ENCODE assay signal across 11 mouse cellular contexts in genomic region chr17:6835333-6835916, GRCm38 (mm10). TPM values are rescaled to one million over a fixed set of nuclear protein-coding genes. Genes with fewer than 3 reads are reported as not detected.
DNase-seq lines count a peak whose midpoint lies in the region; ATAC-seq and TF ChIP-seq lines count a peak whose summit lies in the region.
"Had no signal": no experiment of that assay in that cellular context is flagged by ENCODE, and none has a peak within 500 bp of the region (broad histone marks: within the 10 kb centered on the region; RNA-seq: fewer than 3 reads in every experiment).

No protein-coding gene starts in this region.

- ATAC-seq in hindbrain, embryonic 13.5 days (ENCODE audit: low FRiP score) = no peak
- no peak for ATAC-seq in midbrain, embryonic 16.5 days
- no peak; the same call in 1 of the 2 replicates for ATAC-seq in erythroblast, adult 5-6 weeks (replicated peaks; ENCODE audit: low FRiP score, poor library complexity, severe bottlenecking)

- H3K36me3 ChIP-seq in ES-Bruce4 (ENCODE audit: control insufficient read depth, insufficient read depth, low read length, poor library complexity, severe bottlenecking) (no peaks in the 10 kb centered on the region), myocyte (ENCODE audit: control insufficient read depth, insufficient read depth) (no peaks in the 10 kb centered on the region)
- H3K36me3 ChIP-seq in hindbrain, embryonic 13.5 days = no peaks in the 10 kb centered on the region
- no peaks in the 10 kb centered on the region for H3K36me3 ChIP-seq in midbrain, embryonic 16.5 days (ENCODE audit: control insufficient read depth, insufficient read depth, low read length)
- H3K36me3 ChIP-seq: neural tube, embryonic 13.5 days had no signal

- no peak overlapping the region for H3K4me3 ChIP-seq in gastrocnemius, adult 2 months
- H3K4me3 ChIP-seq in ES-Bruce4 (ENCODE audit: low read depth, low read length) (no peak overlapping the region), myocyte (no peak overlapping the region)
- no peak overlapping the region for H3K4me3 ChIP-seq in hindbrain, embryonic 13.5 days
- no peak overlapping the region for H3K4me3 ChIP-seq in midbrain, embryonic 16.5 days (ENCODE audit: low read depth, low read length)
- H3K4me3 ChIP-seq: neural tube, embryonic 13.5 days had no signal

- H3K27me3 ChIP-seq in ES-Bruce4 (ENCODE audit: control insufficient read depth, insufficient read depth, low read length, poor library complexity, severe bottlenecking) (no peaks in the 10 kb centered on the region; the same call in 1 of the 2 replicates), myocyte (ENCODE audit: control insufficient read depth, insufficient read depth, insufficient read length) (no peaks in the 10 kb centered on the region)
- peaks cover 2% of the 10 kb centered on the region; the same call in 1 of the 2 replicates for H3K27me3 ChIP-seq in hindbrain, embryonic 13.5 days
- H3K27me3 ChIP-seq in midbrain, embryonic 16.5 days (ENCODE audit: control insufficient read depth, insufficient read depth, low read depth, low read length) = no peaks in the 10 kb centered on the region
- H3K27me3 ChIP-seq: neural tube, embryonic 13.5 days had no signal

- no peak overlapping the region for H3ac ChIP-seq in myocyte (ENCODE audit: control insufficient read depth, insufficient read length)

- peaks cover 2% of the 10 kb centered on the region for H3K4me1 ChIP-seq in ES-Bruce4 (ENCODE audit: control insufficient read depth, insufficient read depth, low read length)
- no peaks in the 10 kb centered on the region for H3K4me1 ChIP-seq in hindbrain, embryonic 13.5 days (replicated peaks)
- no peaks in the 10 kb centered on the region for H3K4me1 ChIP-seq in midbrain, embryonic 16.5 days (ENCODE audit: control insufficient read depth, insufficient read depth, low read length)
- H3K4me1 ChIP-seq: neural tube, embryonic 13.5 days had no signal

- TF ChIP-seq POLR2A in ES-Bruce4 (IDR thresholded peaks at IDR 0.05; ENCODE audit: insufficient read depth, low read length) (no peak), myocyte (IDR thresholded peaks at IDR 0.05; ENCODE audit: insufficient read length, low read depth) (no peak)

- H3K27ac ChIP-seq in gastrocnemius, adult 2 months = no peak overlapping the region
- 0 out of 2 replicates have a peak overlapping the region, but pooled peaks have one; percentile 30 for H3K27ac ChIP-seq in ES-Bruce4 (ENCODE audit: insufficient read depth, low read length)
- no peak overlapping the region for H3K27ac ChIP-seq in hindbrain, embryonic 13.5 days
- H3K27ac ChIP-seq in midbrain, embryonic 16.5 days (ENCODE audit: low read length) = no peak overlapping the region
- H3K27ac ChIP-seq: macrophage; neural tube, embryonic 13.5 days had no signal

- H3K79me2 ChIP-seq in myocyte (ENCODE audit: control insufficient read depth, insufficient read depth) = no peaks in the 10 kb centered on the region

- intact Hi-C loops in gastrocnemius, adult 2 months (cut with DNase I) = no loop called here
- intact Hi-C loops in gastrocnemius, postnatal 14 days (cut with DNase I; ENCODE audit: low total_unique reads) = no loop called here
- intact Hi-C loops in heart, postnatal 36 days (cut with DNase I) = no loop called here

- no peak for TF ChIP-seq CTCF in gastrocnemius, adult 2 months (IDR thresholded peaks at IDR 0.05)
- TF ChIP-seq CTCF in ES-Bruce4 (IDR thresholded peaks at IDR 0.05; ENCODE audit: low read depth, low read length) = no peak

- peaks cover 7% of the 10 kb centered on the region; the same call in 1 of the 2 replicates for H3K9me3 ChIP-seq in ES-Bruce4 (replicated peaks; ENCODE audit: control insufficient read depth, insufficient read depth, low read length, poor library complexity, severe bottlenecking)
- H3K9me3 ChIP-seq in hindbrain, embryonic 13.5 days = no peaks in the 10 kb centered on the region
- H3K9me3 ChIP-seq in midbrain, embryonic 16.5 days (replicated peaks; ENCODE audit: control insufficient read depth, low read length, poor library complexity, severe bottlenecking) = no peaks in the 10 kb centered on the region
- H3K9me3 ChIP-seq: neural tube, embryonic 13.5 days had no signal

- 66% methylated on average over 7 of the region's 7 CpGs for WGBS in hindbrain, embryonic 13.5 days
- WGBS in midbrain, embryonic 16.5 days = 62% methylated on average over 7 of the region's 7 CpGs

- peak; percentile 83 for TF ChIP-seq EP300 in ES-Bruce4 (IDR thresholded peaks at IDR 0.05; ENCODE audit: insufficient read depth, low read depth, low read length)

- peak; percentile 43 for DNase-seq in gastrocnemius, adult 2 months
- DNase-seq in gastrocnemius, postnatal 14 days = no peak
- peak; percentile 31 to 46 for DNase-seq in heart, postnatal 36 days
- DNase-seq: kidney, adult 2 months had no signal

- peak overlapping the region; percentile 86 for H3K4me2 ChIP-seq in myocyte (ENCODE audit: low read depth)
- H3K4me2 ChIP-seq in hindbrain, embryonic 13.5 days = no peak overlapping the region
- no peak overlapping the region for H3K4me2 ChIP-seq in midbrain, embryonic 16.5 days (ENCODE audit: low read length)
- H3K4me2 ChIP-seq: neural tube, embryonic 13.5 days had no signal

- H3K9ac ChIP-seq in ES-Bruce4 (ENCODE audit: low read depth, poor library complexity, severe bottlenecking) = no peak overlapping the region
- H3K9ac ChIP-seq in hindbrain, embryonic 13.5 days = no peak overlapping the region
- H3K9ac ChIP-seq in midbrain, embryonic 16.5 days (ENCODE audit: low read depth, low read length) = no peak overlapping the region
- H3K9ac ChIP-seq: neural tube, embryonic 13.5 days had no signal

TF ChIP-seq in myocyte, 11 proteins besides CTCF, POLR2A, EP300 and RAD21:
- TF ChIP-seq CEBPB (IDR thresholded peaks at IDR 0.05; ENCODE audit: insufficient read depth, poor library complexity, severe bottlenecking) = 0 out of 2 replicates have a peak, but pooled peaks have one; percentile 30
- no peak for TF ChIP-seq REST (IDR thresholded peaks at IDR 0.05; ENCODE audit: insufficient read depth, insufficient read length)
TF ChIP-seq in myocyte: peak in this region for 1.

RNA-seq across cellular contexts. Expression of gene Ezr, which starts 52.8 kb away (rescaled TPM):
- total RNA-seq in gastrocnemius, adult 2 months (2021) = 1 to 10 TPM; 1.5 to 1.9 TPM
- 10 to 100 TPM; 10.3 to 16.5 TPM for total RNA-seq in gastrocnemius, postnatal 14 days (2021)
- polyA plus RNA-seq in ES-Bruce4 (2011; ENCODE audit: insufficient read depth, insufficient read length, low read depth, missing spikeins) (163 and 168 TPM in 2 replicates), myocyte (2012; fragmentation: generic; extraction: Trizol) (35.9 TPM)
- 10 to 100 TPM; 35.0 to 43.3 TPM for total RNA-seq in heart, postnatal 36 days (2021)
- polyA plus RNA-seq in hindbrain, embryonic 13.5 days (2015; fragmentation: Nextera tagmentation; extraction: Ambion mirVana) = 53.9 and 94.4 TPM in 2 replicates
- 31.9 and 36.8 TPM in 2 replicates for polyA plus RNA-seq in midbrain, embryonic 16.5 days (2015; fragmentation: Nextera tagmentation; extraction: Ambion mirVana)
- total RNA-seq in erythroblast, adult 5-6 weeks (2015; ENCODE audit: low replicate concordance) = 9.4 and 23.2 TPM in 2 replicates
- total RNA-seq in erythroblast, adult 5-6 weeks (2017; ENCODE audit: low replicate concordance) = 64.2 and 120 TPM in 2 replicates
